Mouse (Mus musculus): ENCODE data around the gene Prkca. TPM values are rescaled to one million over a fixed set of nuclear protein-coding genes. Genes with fewer than 3 reads are reported as not detected.

Gene Prkca
- total RNA-seq, 2 experiments from 2014 or later = 211 to 215 TPM

DNA sequence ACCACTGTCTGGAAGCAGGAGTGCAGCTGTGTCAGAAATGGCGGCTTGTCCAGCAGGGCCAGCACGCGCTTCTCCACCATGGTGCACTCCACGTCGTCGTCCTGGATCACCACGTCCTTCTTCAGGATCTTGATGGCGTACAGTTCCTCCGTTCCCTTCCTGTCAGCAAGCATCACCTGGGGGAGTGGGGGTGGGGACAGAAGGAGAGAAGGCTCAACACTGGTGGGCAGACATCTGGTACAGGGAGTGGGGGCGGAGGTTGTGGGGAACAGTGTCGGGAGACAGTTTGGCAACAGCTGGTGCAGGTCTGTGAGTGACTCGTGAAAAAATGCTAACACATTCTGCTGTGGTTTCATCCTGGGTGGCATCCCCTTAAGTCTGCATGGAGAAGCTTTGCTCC, 359.8 kb downstream of the Prkca start:
- DNase-seq (ENCODE audit: extremely low spot score in 1 of 2, low spot score in 1 of 2) = no peak

DNA sequence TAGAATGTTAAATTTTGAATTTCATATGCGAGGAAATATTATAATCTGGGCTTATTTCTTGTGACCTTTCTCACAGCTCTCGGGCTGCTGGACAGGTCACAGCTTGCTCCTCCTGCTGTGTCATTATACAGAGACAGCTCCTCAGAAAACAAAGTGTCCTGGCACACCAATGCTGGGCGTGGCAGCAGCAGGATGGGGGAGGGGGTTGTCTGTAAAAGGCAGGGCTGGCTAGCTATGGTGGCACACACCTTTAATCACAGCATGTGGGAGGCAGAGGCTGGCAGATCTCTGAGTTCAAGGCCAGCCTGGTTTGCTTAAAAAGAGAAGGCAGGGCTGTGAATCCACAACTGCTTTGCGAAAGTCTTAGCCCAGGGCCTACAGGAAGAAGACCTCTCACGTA, 360.5 kb downstream of the Prkca start:
- no peak for DNase-seq (ENCODE audit: extremely low spot score in 1 of 2, low spot score in 1 of 2)

DNA sequence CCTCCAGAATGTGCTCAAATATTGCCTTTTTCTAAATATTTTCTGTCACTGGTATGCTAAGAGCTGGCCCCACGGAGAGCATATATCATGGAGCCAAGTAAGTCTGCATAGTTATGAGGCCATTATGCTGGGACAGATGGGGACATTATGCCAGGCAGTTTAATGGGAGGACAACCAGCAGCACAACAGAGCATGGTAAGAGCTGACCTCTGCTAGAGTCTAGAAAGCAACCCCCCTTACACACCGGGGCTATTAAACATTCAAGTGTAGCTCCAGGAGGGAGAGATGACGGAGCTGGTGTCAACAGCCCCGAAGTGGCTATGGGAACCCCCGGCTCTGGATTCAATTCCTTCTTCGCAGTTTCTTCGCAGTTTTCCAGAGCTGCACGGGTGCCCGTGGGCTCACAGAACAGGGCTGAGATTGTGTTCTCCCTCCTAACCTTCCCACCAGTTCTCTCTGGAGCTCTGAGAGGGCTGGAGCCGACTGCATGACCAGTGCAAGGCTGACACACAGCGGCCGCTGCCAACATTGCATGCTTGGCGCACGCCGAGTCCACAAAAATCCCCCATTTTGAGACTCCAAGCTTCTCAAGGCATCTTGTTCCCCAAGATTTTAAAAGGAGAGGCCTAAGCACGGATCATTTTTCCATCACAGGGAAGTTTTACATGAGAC, 361.4 kb downstream of the Prkca start:
- peak; percentile 57 to 77 for DNase-seq (ENCODE audit: extremely low spot score in 1 of 2, low spot score in 1 of 2)

DNA sequence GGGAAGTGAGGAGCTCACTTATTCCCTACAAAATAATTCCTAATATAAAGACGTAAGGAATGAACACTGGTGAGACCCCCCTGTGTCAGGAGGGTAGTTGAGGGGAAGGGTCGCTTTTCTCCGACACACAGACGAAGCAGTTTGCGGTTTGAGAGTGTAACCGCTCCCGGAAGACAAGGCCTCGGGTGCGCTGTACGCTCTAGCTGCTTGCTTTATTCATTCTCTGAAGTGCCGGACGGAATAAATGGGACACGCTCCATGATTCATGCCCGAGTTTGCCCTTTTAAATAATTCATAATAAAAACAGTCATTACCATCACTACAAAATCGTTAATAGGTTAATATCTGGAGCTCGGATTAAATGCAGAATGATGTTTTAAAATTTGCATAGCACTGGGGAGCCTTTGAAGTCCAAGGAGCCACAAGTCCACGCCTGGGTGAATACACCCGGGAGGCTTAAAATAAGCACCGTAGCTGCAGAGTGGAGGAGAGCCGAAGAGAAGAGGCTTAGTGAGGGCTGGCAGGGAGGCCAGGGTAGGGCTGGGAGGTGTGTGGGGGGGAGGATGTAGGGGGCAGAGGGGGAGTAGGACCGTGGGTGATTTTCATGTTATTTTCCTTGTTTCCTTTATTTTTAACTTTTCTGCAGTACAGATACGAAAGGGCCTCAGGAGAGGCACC, 364.1 kb downstream of the Prkca start:
- no peak for DNase-seq (ENCODE audit: extremely low spot score in 1 of 2, low spot score in 1 of 2)

DNA sequence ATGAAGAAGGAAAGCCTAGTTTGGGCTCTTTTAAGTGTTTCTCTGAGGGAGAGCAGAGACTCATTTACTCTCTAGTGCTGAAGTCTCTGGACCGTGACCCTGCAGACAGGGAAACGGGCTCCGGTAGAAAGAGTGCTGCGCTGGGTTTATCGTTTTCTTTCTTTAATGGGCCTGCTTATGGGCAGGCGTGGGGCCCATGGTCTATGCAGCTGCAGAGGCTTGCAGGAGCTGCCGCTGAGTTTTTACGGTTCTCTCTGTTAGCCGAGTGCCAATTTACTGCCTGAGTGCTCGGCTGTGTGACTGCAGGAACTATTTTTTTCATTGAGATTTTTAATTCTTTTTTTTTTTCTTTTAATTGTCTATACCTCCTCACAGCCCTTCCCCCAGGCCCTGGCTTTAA, 373.8 kb downstream of the Prkca start:
- no peak for DNase-seq (ENCODE audit: extremely low spot score in 1 of 2, low spot score in 1 of 2)

DNA sequence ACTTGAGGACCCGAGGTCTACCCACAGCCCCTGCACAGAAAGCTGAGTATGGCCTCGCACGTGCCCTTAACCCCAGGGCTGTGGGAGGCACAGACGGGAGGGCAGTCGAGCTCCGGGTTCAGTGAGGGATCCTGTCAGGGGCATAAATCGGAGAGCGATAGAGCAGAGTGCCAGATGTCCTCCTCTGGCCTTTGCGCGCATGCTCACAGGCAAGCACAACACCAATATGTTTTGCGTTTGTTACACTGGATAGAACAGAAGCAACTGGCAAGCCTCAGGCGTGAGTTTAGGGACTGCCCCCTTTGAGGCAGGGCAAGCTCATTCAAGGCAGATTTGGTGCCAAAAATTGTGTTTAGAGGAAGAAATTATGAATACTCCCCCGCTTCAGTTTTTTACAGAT, 375.6 kb downstream of the Prkca start:
- DNase-seq (ENCODE audit: extremely low spot score in 1 of 2, low spot score in 1 of 2) = no peak

DNA sequence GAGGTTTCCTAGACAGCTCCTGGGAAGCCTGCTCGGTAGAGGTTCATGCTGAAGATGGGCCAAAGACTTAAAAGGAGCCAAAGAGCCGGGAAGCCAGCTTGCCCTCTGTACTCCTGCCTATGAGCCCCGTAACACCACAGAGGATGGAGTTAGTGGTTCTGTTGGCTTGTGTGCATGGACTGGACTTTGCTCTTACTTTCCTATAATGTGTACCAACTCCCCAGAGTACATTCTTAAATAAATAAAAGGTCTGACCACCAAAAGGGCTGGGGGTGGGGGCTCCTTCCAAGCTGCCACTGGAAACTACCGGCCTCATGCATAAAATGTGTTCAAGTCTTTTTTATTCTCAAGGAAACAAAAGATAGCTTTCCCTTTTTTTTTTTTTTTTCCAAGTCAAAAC, 377.5 kb downstream of the Prkca start:
- no peak for DNase-seq (ENCODE audit: extremely low spot score in 1 of 2, low spot score in 1 of 2)

DNA sequence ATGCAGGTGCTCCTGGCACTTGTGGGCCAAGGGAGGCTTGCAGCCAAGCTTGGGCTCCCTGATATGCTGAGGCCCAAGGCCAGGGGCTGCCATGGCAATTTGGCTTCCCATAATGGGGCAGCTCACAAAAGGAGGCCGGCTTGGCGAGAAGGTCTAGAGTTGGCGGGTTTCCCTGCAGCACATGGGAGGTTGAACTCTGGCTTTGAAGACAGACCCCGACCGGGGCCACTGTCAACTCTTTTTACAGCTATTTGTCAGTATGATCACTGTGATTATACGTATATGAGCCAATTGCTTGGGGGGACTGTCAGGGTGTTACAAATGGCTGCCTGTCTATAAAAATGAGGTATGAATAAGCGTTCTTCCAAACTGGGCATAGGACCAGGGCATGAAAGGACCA, 378.3 kb downstream of the Prkca start:
- DNase-seq (ENCODE audit: extremely low spot score in 1 of 2, low spot score in 1 of 2) = peak; percentile 38 to 56

DNA sequence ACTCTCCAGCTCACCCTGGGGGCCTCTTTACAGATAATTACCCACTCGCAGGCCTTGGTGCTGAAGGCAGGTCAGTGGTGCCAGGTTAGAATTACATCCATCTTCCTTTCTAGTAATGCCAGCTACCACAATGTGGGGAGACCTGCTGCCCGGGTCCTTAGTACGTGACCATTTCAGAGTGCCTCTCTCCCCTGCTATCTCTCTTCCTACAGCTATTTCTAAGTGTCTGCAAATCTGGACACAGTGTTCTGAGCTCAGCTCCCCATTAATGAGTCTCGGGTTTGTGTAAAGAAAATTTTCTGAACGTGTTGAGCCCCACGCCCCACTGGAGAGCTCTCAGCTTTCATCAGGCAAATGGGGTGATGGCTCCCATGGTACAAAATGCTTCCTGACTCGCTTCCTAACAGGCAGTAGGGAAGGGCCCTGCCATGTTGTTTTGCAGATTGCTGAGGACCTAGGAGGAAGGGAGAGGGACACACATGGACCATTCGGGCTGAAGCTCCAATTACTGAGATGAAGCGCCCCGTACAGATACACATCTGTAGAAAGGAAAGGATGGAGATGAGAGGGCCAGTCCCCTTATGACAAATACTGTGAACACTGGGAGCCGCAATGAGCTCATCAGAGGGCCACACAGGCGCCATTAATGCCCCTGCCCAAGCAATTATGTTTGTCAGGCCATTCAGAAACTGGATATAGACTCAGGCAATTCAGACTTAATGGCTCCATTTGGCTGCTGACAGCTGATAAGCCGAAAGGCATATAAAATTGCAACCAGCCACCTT, 386.0 kb downstream of the Prkca start:
- DNase-seq (ENCODE audit: extremely low spot score in 1 of 2, low spot score in 1 of 2) = no peak

DNA sequence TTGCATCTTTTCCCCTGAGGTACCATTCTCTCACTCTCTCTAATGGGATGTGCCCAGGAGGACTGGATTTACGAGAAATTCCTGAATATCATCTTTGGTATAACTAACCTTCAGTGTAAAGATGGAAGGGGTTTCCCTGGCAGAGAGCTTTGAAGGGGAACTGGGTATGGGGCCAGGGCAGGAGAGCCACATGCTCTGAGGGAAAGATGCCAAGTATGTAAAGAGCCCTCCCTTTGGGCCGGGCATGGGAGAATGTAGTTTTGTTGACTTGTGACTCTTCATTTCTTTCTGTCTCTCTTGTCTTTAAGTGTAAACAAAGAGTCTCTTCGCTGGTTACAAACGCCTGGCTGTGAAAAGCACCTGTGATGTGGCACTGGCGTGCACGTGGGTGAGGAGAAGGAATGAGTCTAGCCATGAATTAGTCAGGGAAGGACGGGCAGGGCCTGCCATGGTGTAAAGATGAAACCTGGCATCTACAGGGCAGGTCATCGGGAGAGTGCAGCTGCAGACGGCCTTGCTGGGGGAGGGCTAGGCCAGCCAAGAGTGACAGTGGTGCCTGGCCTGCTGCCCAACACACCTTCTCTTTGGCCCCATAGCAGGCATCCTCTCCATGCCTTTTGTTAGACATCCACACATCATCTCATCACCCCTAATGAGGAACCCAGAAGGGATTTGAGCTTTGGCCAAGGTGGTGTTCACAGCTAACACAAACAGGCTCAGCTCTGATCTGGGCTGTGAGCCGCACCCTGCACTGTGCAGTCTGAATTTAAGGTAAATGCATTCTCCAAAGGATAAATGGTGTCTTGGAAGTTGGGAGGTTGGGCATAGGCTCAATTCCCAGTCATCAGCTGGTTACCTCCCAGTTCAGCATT, 388.3 kb downstream of the Prkca start:
- no peak for DNase-seq (ENCODE audit: extremely low spot score in 1 of 2, low spot score in 1 of 2)

DNA sequence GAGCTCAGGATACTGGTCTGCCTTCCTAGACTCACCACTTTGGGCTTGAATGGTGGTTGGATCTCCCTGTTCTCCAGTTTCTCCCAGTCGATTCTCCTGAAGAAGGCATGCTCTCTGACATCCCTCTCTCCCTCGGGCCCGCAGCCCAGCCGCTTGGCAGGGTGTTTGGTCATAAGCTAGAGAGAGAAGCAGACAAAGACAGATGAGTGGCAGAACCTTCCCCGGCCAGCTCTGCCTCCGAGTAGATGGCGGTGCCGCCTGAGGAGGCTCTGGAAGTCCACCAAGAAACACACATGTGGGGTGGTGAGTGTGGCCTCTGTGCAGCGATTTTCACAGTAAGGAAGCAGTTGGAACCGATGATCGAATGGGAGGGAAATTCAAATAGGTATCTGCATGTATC, 392.3 kb downstream of the Prkca start:
- DNase-seq (ENCODE audit: extremely low spot score in 1 of 2, low spot score in 1 of 2) = peak in 1 of 2 experiments; percentile 16

DNA sequence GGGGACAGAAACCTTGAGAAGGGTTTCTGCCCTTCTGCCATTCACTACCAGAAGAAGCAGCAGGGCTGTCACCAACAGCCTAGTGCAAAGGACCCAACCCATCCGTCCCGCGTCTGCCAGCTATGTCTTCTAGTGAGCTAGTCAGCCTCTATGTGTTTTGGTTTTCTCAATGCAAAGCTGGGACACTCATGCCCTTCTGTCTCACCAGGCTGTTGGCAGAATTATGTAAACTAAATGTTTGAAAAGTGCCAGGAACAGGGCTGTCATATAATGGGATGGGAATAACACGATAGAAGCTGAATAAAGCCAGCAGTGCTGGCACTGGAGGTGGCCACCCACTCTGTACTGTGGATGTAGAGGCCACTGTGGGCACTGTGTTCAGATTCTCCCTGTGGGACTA, 393.1 kb downstream of the Prkca start:
- peak in 1 of 2 experiments; percentile 13 for DNase-seq (ENCODE audit: extremely low spot score in 1 of 2, low spot score in 1 of 2)

DNA sequence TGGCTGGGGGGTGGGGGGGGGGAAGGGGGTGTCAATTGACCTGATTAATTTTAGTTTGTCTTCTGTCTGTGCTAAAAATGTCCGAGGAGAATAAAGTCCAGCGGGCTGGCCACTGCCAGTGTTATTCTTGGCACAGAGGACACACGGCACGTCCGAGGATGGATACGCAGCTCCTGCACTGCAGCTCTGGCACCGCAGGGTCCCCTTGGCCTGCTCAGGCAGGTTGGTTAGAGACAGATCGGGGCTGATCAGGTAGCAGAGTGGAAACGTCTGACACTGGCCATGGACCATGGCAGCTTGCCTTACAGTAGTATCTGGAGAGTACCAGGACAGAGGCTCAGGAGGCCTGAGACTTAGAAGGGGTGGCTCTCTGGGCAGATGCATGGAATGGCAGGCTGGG, 393.5 kb downstream of the Prkca start:
- no peak for DNase-seq (ENCODE audit: extremely low spot score in 1 of 2, low spot score in 1 of 2)

DNA sequence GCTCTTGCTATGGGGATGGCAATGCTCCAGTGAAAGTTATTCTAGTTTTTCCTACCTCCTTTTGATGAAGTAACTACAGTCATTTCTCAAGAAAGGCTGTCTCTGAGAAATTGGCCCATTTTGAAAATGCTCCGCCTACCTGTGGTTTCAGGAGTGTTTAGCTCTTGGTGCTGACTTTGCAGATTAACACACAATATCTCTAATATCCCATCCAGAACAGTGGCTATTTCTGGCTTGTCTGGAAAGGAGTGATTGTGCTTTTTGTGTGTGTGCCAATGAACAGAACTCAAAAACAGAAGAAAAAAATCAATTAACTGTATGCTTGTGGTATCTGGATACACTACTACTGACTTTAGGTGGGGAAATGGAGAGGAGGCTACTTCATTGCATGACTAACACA, 395.8 kb downstream of the Prkca start:
- no peak for DNase-seq (ENCODE audit: extremely low spot score in 1 of 2, low spot score in 1 of 2)

DNA sequence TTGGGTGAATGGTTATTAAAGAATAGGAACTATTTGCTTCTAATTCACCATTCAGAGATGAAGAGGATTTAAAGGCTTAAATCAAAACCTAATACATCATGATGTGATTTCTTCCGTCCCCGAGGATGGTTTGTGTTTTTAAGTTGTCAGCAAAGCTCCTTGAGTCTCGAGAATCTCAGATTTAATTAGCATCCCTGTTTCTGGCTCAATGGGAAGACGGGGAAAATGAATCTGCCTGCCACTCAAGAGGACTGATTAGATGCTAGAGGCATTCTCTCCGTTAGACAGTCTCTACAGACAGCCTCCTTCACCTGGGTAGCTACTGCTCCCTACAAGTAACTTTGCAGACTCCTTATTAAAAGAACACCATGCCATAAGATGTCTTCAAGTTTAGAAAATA, 396.9 kb downstream of the Prkca start:
- DNase-seq (ENCODE audit: extremely low spot score in 1 of 2, low spot score in 1 of 2) = no peak

DNA sequence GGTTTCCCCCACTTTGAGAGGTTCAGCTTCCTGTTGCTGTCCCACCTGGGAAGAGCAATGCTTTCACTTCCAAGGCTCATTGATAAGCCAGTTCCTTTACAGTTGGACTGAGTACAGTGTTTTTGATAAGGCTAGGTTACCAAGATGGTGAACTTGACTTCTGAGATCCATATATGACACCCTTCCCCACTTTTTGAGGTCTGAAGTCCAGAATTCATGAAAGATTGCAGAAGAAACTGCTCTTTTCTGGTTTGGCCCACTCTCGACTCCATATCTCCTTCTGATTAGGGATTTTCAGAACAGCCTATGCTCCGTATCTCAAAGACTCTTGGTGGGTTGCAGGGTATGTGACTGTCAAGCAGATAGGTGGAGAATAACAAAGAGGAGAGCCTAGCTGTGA, 406.8 kb downstream of the Prkca start:
- no peak for DNase-seq (ENCODE audit: extremely low spot score in 1 of 2, low spot score in 1 of 2)

DNA sequence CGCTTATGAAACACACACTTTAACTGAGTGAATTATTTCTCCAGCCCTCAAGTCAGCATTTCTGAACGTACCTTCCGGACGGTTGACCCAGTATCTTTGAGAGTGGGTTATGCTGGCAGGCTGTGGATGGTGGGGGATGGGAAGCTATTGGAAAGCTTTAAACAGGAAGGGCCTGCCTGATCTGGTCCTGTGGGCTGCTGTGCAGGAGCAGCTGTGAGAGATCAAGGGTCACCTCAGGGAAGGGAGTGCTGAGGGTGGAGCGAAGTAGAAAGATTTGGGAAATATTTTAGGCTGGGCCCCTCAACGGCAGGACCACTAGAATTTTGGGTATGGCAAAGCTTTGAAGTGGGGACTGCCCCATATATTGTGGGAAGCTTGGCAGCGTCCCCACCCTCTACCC, 412.0 kb downstream of the Prkca start:
- DNase-seq (ENCODE audit: extremely low spot score in 1 of 2, low spot score in 1 of 2) = no peak

DNA sequence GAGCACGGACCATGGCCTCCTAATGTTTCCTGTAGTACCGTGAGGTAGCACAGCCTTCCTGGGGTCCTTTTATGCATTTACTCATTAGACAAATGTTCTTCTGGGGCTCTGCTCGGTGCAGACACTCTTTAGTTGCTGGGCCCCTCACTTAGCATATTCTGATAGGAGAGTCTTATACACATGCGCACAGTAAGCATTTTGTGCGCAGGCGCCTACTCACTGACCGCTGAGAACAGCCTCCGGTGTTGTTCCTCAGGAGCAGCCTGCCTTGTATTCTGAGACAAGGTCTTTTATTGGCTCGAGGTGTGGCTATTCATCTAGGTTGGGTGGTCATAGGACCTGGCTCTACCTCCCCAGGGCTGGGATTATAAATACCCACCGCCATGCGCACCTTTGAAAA, 412.4 kb downstream of the Prkca start:
- DNase-seq (ENCODE audit: extremely low spot score in 1 of 2, low spot score in 1 of 2) = no peak

DNA sequence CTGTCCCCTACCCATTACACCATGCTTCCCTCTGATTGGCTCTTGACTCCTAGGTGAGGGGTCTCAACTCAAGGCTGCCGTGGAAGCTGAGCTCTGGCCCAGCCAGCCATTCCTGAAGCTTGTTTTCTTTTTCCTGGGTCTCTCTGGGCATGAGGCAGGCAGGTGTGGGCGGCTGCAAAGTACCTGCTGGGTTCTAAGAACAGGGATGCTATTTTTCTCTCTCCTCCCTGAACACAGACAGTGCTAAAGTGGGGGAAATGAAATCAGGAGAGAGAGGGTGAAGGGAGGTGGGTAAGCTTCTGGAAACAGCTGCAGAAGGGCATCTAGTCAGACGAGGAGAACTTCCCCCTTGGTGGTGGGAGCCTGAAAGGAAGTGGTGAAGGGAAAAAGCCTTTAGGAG, 414.0 kb downstream of the Prkca start:
- no peak for DNase-seq (ENCODE audit: extremely low spot score in 1 of 2, low spot score in 1 of 2)

DNA sequence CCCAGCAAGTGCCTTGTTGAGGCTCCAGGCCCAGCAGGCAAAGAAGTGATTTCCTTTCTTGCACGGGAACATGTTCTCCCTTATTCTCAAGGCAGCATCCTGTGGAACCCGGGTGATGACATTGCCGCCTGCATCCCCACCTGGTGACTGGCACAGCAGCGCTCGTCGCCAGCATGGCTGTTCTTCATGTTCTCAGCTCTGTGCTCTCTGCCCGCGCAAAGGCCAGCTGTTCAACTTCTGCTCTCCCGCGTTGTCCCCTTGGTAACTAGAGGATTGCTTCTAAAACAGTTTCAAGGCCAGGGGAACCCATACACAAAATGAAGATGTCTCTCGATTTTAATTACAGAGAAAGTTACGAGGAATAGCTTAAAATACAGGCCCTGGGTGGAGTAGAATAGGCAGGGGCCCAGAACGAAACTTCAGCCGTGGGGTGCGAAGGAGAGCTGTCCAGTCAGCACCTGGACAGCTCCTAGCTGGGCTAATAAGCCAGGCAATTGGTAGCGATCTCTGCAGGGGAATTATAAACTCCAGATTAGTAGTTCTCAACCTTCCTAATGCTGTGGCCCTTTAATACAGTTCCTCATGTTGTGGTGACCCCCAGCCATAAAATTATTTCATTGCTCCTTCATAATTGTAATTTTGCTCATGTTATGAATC, 423.7 kb downstream of the Prkca start:
- DNase-seq (ENCODE audit: extremely low spot score in 1 of 2, low spot score in 1 of 2) = peak in 1 of 2 experiments; percentile 24

Measured in layer of hippocampus, postnatal 25 days (tissue).